Mouse (Mus musculus): Measurements from ENCODE around the gene Sh2d3c.

DNA sequence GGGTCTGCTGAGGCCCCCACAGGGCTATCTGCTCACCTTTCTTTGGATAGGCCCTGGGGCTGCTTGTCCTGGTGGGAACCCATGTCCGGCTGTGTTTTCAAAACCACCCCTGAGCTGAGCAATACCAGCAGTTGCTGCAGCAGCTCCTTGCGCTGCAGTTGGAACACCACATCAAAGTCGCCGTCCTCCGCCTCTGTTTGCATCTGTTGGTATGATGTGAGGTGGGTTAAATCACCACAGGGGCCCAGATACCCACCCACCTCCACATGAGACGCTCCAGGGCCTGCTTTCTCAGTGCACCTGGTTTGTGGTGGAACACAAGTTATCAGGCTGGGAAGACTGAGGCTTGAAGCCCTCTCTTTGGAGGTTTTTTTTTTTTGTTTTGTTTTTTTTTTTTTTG lies 57.2 kb downstream of the Sh2d3c start:
- no peak for TF ChIP-seq MAFK (IDR thresholded peaks at IDR 0.05; ENCODE audit: insufficient read depth, low read depth, low read length)
- no peak for TF ChIP-seq CHD2 (IDR thresholded peaks at IDR 0.05; ENCODE audit: low read depth, low read length)

All from ES-E14 (cell line).